8 mouse cellular contexts compared by ENCODE assay signal in the genomic region with DNA sequence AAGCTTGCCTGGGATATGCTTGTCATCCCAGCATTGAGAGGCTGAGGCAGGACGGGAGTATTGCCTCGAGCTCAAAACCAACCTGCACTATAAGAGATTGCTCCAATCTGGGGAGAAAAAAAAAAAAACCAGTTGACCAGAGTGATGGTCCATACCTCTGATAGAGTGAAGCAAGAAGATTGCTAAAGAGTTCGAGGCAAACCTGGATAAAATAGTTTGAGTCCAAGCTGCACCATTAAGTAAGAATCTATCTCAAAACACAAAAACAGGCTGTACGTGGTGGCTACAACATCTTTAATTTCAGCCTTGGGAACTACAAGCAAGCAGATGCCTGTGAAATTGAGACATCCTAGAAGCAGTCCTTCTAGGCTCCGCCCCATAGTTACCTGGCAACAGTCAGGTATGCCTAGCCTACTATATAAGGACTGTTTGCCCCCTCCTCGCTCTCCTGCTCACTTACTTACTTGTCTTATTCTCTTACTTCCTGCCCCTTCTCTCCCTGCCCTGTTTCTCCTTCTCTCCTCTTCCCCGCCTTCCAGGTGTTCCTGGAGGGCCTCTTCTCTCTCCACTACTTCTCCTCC. TPM values are rescaled to one million over a fixed set of nuclear protein-coding genes. Genes with fewer than 3 reads are reported as not detected.
DNase-seq lines count a peak whose midpoint lies in the region; ATAC-seq lines count a peak whose summit lies in the region.

No protein-coding gene starts in this region.

- DNase-seq in cerebellum, postnatal 14 days, result no peak
- DNase-seq in ES-CJ7 (ENCODE audit: low read depth, low spot score), result peak; percentile 75
- DNase-seq in hindbrain, embryonic 11.5 days (ENCODE audit: low spot score), result no peak
- DNase-seq in lung, postnatal 14 days, result peak; percentile 43
- DNase-seq in frontal cortex, postnatal 14 days (ENCODE audit: low spot score in 2 of 2), result no peak
- no peak for DNase-seq in layer of hippocampus, adult 11-12 months (ENCODE audit: low spot score)
- DNase-seq in layer of hippocampus, postnatal 25 days (ENCODE audit: extremely low spot score in 1 of 2, low spot score in 1 of 2), result no peak

- peak overlapping the region; percentile 88 for H3K4me2 ChIP-seq in hindbrain, embryonic 11.5 days (replicated peaks; ENCODE audit: low read depth, low read length)

- no peak overlapping the region for H3K27ac ChIP-seq in hindbrain, embryonic 11.5 days (ENCODE audit: low read depth, low read length)

- no peaks in the 10 kb centered on the region for H3K27me3 ChIP-seq in hindbrain, embryonic 11.5 days (ENCODE audit: control insufficient read depth, insufficient read depth, low read length)

- H3K4me3 ChIP-seq in hindbrain, embryonic 11.5 days (ENCODE audit: low read depth, low read length), result peak overlapping the region; percentile 84

- H3K9ac ChIP-seq in hindbrain, embryonic 11.5 days (ENCODE audit: low read depth, low read length), result peak overlapping the region; percentile 45

- WGBS in hindbrain, embryonic 11.5 days, result 28% methylated on average over 7 of the region's 7 CpGs

- 0 out of 2 replicates have a peak, but pooled peaks cover 4% of the 10 kb centered on the region for H3K4me1 ChIP-seq in hindbrain, embryonic 11.5 days (replicated peaks; ENCODE audit: control insufficient read depth, insufficient read depth, low read length)

- H3K9me3 ChIP-seq in hindbrain, embryonic 11.5 days (ENCODE audit: control insufficient read depth, low read length), result no peaks in the 10 kb centered on the region

- 0 out of 2 replicates have a peak, but pooled peaks have one; percentile 45 for ATAC-seq in cerebellum, adult (ENCODE audit: insufficient number of reproducible peaks, low FRiP score, low TSS enrichment)
- ATAC-seq in hindbrain, embryonic 11.5 days (ENCODE audit: low FRiP score), result no peak; the same call in 1 of the 2 replicates

- H3K36me3 ChIP-seq in hindbrain, embryonic 11.5 days (ENCODE audit: control insufficient read depth, insufficient read depth, low read length), result peaks cover 9% of the 10 kb centered on the region; the same call in 1 of the 2 replicates

RNA-seq across cellular contexts. Expression of gene Bax, which starts 0.5 kb away (rescaled TPM):
- polyA plus RNA-seq in hindbrain, embryonic 11.5 days (2014; fragmentation: Nextera tagmentation; extraction: Ambion mirVana), result 128 and 196 TPM in 2 replicates
- total RNA-seq in layer of hippocampus, postnatal 25 days (2021), result 10 to 100 TPM; 81.6 to 82.1 TPM

RNA-seq across cellular contexts. Expression of gene Ftl1, which starts 7.5 kb away (rescaled TPM):
- 5,748 and 5,943 TPM in 2 replicates for polyA plus RNA-seq in hindbrain, embryonic 11.5 days (2014; fragmentation: Nextera tagmentation; extraction: Ambion mirVana)
- 100 to 1,000 TPM; 204 to 228 TPM for total RNA-seq in layer of hippocampus, postnatal 25 days (2021)

RNA-seq across cellular contexts. Expression of gene Tulp2, which starts 14.5 kb away (rescaled TPM):
- polyA plus RNA-seq in hindbrain, embryonic 11.5 days (2014; fragmentation: Nextera tagmentation; extraction: Ambion mirVana), result 0.40 and 0.54 TPM in 2 replicates
- total RNA-seq in layer of hippocampus, postnatal 25 days (2021), result not detected

RNA-seq across cellular contexts. Expression of gene Gm45808, which starts 19.4 kb away (rescaled TPM):
- polyA plus RNA-seq in hindbrain, embryonic 11.5 days (2014; fragmentation: Nextera tagmentation; extraction: Ambion mirVana), result not detected in 2 replicates
- 1 to 10 TPM in 1 of 2 experiments, under 1 TPM in 1; 0.63 to 1.1 TPM for total RNA-seq in layer of hippocampus, postnatal 25 days (2021)

RNA-seq across cellular contexts. Expression of gene Dhdh, which starts 21.4 kb away (rescaled TPM):
- polyA plus RNA-seq in hindbrain, embryonic 11.5 days (2014; fragmentation: Nextera tagmentation; extraction: Ambion mirVana), result 2.9 and 4.1 TPM in 2 replicates
- total RNA-seq in layer of hippocampus, postnatal 25 days (2021), result 1 to 10 TPM; 3.1 to 5.7 TPM

Comparison
In these comparisons a context has a peak if more than half of its experiments do, and no peak if none do; other contexts are left out.
1. DNase-seq: peak in ES-CJ7 (single experiment) and lung, postnatal 14 days (single experiment); none in cerebellum, postnatal 14 days (0 of 2), hindbrain, embryonic 11.5 days (single experiment), frontal cortex, postnatal 14 days (0 of 2), layer of hippocampus, adult 11-12 months (single experiment) and layer of hippocampus, postnatal 25 days (0 of 2).